Mouse (Mus musculus): ENCODE results near the gene Apobec1. TPM values are rescaled to one million over a fixed set of nuclear protein-coding genes. Genes with fewer than 3 reads are reported as not detected.

The Apobec1 gene
- polyA plus RNA-seq, 1 experiment from 2014 or later, result 2.0 TPM

DNA sequence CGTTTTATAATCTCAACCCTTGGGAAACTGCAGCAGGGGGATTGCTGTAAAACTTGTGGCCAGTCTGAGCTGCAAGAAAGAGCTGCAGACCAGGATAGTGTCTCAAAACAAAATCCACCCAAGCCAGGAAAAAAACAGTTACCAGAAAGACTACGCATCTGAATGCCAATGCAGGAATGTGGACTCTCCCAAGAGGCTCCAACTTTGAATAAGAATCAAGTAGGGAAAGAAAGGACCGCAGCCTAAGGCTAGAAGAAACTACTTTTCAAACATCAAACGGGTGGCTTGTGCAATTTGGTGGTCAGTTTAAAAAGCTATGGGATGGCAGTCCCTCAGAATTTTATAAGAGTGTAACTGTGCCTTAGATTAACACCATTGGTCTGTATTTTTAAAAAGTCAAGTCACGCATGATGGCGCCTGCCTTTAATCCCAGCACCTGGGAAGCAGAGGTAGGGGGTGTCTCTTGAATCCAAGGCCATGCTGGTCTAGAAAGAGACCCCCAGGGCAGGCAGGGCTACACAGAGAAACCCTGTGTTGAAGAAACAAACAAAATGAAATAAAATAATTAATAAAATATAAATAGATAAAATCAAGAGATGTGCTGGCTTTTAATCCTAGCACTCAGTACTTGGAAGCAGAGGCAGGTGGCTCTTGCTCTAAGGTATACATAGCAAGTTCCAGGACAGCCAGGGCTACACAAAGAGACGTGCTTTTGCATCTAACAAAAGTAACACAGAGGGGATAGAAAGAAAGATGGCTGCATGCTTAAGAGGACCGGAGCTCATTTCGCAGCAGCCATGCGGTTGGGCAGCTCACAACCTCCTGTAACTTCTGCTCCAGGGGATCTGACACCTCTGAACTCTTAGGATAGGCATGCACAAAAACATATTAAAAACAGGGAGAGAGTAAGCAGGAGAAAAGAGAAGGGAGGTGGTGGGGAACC lies 6.5 kb upstream of the Apobec1 start:
- no peak overlapping the region for H3K4me2 ChIP-seq
- no peak for ATAC-seq (ENCODE audit: low FRiP score)

DNA sequence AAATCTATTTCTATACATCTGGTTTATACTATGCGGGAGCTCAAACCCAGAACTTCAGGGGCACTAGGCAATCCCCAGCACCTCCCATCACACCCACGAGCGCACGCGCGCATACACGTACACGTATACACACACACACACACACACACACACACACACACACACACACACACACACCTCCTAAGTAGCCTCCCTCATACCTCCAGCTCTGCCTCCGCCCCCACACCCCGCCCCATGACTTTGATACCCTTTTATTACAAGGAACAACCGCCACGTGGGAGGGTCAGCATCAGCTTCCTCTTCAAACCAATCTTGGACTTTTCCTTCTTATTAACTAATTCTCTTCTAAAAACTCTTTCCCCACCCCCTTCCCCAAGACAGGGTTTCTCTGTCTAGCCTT lies 5.5 kb upstream of the Apobec1 start:
- H3K36me3 ChIP-seq (ENCODE audit: control insufficient read depth, insufficient read depth, low read length), result no peaks in the 10 kb centered on the region
- H3K27me3 ChIP-seq (ENCODE audit: control insufficient read depth, insufficient read depth, low read length), result no peaks in the 10 kb centered on the region
- 92% methylated on average over 12 of the region's 12 CpGs for WGBS
- DNase-seq (ENCODE audit: low spot score, missing footprints) (peak; percentile 53), ATAC-seq (ENCODE audit: low FRiP score) (no peak)
- no peak overlapping the region for H3K4me3 ChIP-seq (ENCODE audit: low read depth, low read length)
- no peak overlapping the region for H3K27ac ChIP-seq (ENCODE audit: low read depth, low read length)
- no peak overlapping the region for H3K4me2 ChIP-seq
- H3K4me1 ChIP-seq (ENCODE audit: control insufficient read depth, insufficient read depth, low read length), result 0 out of 2 replicates have a peak, but pooled peaks cover under 1% of the 10 kb centered on the region
- no peak overlapping the region for H3K9ac ChIP-seq (ENCODE audit: low read length)
- no peaks in the 10 kb centered on the region for H3K9me3 ChIP-seq (ENCODE audit: control insufficient read depth, low read length)

More for the DNA sequence above, 6.5 kb upstream of the Apobec1 start:
- Histone ChIP-seq H3K9me3 (ENCODE audit: control insufficient read depth, low read length) (no peaks in the 10 kb centered on the region), H3K9ac (ENCODE audit: low read length) (no peak overlapping the region), H3K36me3 (ENCODE audit: control insufficient read depth, insufficient read depth, low read length) (no peaks in the 10 kb centered on the region), H3K4me1 (ENCODE audit: control insufficient read depth, insufficient read depth, low read length) (no peaks in the 10 kb centered on the region), H3K27ac (ENCODE audit: low read depth, low read length) (no peak overlapping the region), H3K4me3 (ENCODE audit: low read depth, low read length) (no peak overlapping the region), H3K27me3 (ENCODE audit: control insufficient read depth, insufficient read depth, low read length) (no peaks in the 10 kb centered on the region)
- peak; percentile 59 for DNase-seq (ENCODE audit: low spot score, missing footprints)
- whole genome bisulfite sequencing, result 78% methylated on average over 10 of the region's 10 CpGs

DNA sequence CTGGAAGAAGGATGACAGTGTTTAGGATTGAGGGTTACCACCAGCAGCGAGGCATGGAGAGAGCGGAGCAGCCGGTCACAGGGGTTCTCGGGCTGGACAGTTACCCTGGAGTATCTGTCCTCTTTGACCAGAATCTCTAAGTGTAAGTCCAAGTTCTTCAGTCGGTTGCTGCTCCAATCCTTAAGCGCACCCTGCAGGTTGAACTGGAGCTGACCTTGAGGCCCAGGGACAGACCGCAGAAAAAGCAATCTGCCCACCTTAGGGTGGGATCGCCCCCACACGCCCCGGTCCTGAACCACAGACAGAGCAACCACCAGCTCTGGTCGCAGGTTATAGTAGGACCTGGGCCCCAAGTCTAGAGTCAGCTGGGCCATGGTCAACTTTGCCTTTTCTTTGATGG lies 4.4 kb upstream of the Apobec1 start:
- ATAC-seq (ENCODE audit: low FRiP score), result no peak

DNA sequence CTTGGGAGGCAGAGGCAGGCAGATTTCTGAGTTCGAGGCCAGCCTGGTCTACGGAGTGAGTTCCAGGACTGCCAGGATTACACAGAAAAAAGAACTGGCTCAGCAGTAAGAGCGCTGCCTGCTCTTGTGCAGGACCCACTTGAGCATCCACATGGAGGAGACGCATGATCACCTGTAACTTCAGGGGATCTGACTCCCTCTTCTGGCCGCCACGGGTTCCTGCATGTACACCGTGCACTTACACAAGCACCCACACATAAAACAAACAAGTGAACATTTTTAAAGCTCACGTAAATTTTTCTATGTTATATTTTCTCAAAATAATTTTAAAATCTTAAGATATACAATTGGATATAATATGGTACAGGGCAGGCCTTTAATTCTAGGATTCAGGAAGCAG lies 3.2 kb upstream of the Apobec1 start:
- H3K4me1 ChIP-seq (ENCODE audit: control insufficient read depth, insufficient read depth, low read length), result 0 out of 2 replicates have a peak, but pooled peaks cover 2% of the 10 kb centered on the region

More for the DNA sequence above, 4.4 kb upstream of the Apobec1 start:
- WGBS, result 96% methylated on average over 11 of the region's 11 CpGs
- Histone ChIP-seq H3K27ac (ENCODE audit: low read depth, low read length) (no peak overlapping the region), H3K36me3 (ENCODE audit: control insufficient read depth, insufficient read depth, low read length) (no peaks in the 10 kb centered on the region), H3K9ac (ENCODE audit: low read length) (no peak overlapping the region), H3K9me3 (ENCODE audit: control insufficient read depth, low read length) (no peaks in the 10 kb centered on the region), H3K4me2 (no peak overlapping the region), H3K4me1 (ENCODE audit: control insufficient read depth, insufficient read depth, low read length) (0 out of 2 replicates have a peak, but pooled peaks cover 2% of the 10 kb centered on the region), H3K27me3 (ENCODE audit: control insufficient read depth, insufficient read depth, low read length) (no peaks in the 10 kb centered on the region), H3K4me3 (ENCODE audit: low read depth, low read length) (no peak overlapping the region)
- DNase-seq (ENCODE audit: low spot score, missing footprints), result peak; percentile 12

DNA sequence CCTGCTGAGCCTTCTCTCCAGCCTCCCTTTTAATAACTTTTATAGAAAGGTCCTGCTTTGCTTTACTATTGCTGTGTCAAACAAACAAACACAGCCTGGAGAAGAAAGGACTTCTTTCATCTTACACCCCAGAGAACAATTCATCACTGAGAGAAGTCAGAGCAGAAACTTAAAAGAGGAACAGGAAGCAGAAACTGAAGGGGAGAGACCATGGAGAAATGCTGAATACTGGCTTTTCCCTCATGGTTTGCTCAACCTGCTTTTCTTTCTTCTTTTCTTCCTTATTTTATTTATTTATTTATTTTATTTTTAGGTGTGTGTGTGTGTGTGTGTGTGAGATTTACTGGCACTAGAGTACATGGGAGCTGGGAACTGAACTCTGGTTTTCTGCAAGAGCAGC lies 2.0 kb upstream of the Apobec1 start:
- Histone ChIP-seq H3K9me3 (ENCODE audit: control insufficient read depth, low read length) (no peaks in the 10 kb centered on the region), H3K27me3 (ENCODE audit: control insufficient read depth, insufficient read depth, low read length) (no peaks in the 10 kb centered on the region), H3K27ac (ENCODE audit: low read depth, low read length) (no peak overlapping the region), H3K9ac (ENCODE audit: low read length) (no peak overlapping the region), H3K4me2 (no peak overlapping the region), H3K4me1 (ENCODE audit: control insufficient read depth, insufficient read depth, low read length) (0 out of 2 replicates have a peak, but pooled peaks cover 2% of the 10 kb centered on the region), H3K4me3 (ENCODE audit: low read depth, low read length) (no peak overlapping the region), H3K36me3 (ENCODE audit: control insufficient read depth, insufficient read depth, low read length) (no peaks in the 10 kb centered on the region)
- no peak for DNase-seq (ENCODE audit: low spot score, missing footprints)
- ATAC-seq (ENCODE audit: low FRiP score), result no peak

More for the DNA sequence above, 3.2 kb upstream of the Apobec1 start:
- 89% methylated on average over 8 of the region's 8 CpGs for WGBS
- Histone ChIP-seq H3K4me2 (no peak overlapping the region), H3K27ac (ENCODE audit: low read depth, low read length) (no peak overlapping the region), H3K4me3 (ENCODE audit: low read depth, low read length) (no peak overlapping the region), H3K27me3 (ENCODE audit: control insufficient read depth, insufficient read depth, low read length) (no peaks in the 10 kb centered on the region), H3K36me3 (ENCODE audit: control insufficient read depth, insufficient read depth, low read length) (no peaks in the 10 kb centered on the region), H3K9ac (ENCODE audit: low read length) (no peak overlapping the region), H3K9me3 (ENCODE audit: control insufficient read depth, low read length) (no peaks in the 10 kb centered on the region)
- ATAC-seq (ENCODE audit: low FRiP score) (no peak), DNase-seq (ENCODE audit: low spot score, missing footprints) (no peak)

DNA sequence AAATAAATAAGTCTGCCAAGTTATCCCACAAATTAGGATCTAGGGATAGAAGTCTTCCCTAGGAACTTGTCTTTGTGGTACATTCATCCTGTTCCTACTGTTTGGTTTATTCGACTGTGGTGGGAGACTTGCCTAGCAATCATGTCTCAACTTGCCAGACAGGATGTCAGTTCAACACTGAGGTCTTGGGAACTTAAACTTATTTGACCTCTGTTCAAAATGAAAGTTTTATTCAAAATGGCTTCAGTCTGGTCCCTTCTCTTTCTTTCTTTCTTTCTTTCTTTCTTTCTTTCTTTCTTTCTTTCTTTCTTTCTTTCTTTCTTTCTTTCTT lies 713 bp upstream of the Apobec1 start:
- H3K9ac ChIP-seq (ENCODE audit: low read length), result no peak overlapping the region
- no peaks in the 10 kb centered on the region for H3K36me3 ChIP-seq (ENCODE audit: control insufficient read depth, insufficient read depth, low read length)
- H3K4me3 ChIP-seq (ENCODE audit: low read depth, low read length), result no peak overlapping the region
- 60% methylated on average over 1 of the region's 1 CpGs for WGBS
- no peaks in the 10 kb centered on the region for H3K9me3 ChIP-seq (ENCODE audit: control insufficient read depth, low read length)
- ATAC-seq (ENCODE audit: low FRiP score) (no peak), DNase-seq (ENCODE audit: low spot score, missing footprints) (no peak)
- peak overlapping the region; percentile 51; the same call in 1 of the 2 replicates for H3K4me2 ChIP-seq
- H3K27ac ChIP-seq (ENCODE audit: low read depth, low read length), result no peak overlapping the region
- H3K4me1 ChIP-seq (ENCODE audit: control insufficient read depth, insufficient read depth, low read length), result 0 out of 2 replicates have a peak, but pooled peaks cover 2% of the 10 kb centered on the region
- no peaks in the 10 kb centered on the region for H3K27me3 ChIP-seq (ENCODE audit: control insufficient read depth, insufficient read depth, low read length)

DNA sequence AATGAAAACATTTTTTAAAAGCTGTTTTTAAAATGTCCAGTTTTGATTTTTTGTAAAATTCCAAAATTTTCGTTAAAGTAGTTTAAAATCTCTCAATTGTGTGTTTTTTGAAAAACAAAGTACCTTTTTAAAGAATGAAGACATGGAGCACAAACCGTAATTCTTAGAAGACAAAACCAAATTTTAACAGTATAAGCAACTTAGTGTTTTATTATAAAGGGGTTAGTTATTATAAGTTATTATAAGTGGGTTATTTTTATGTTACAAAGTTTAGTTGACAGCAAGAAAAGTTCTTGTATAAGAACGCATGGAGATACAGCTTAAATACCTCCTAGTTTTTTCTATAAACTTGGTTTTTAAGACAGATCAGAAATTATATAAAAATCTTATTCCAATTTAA lies 629 bp downstream of the Apobec1 start:
- DNase-seq (ENCODE audit: low spot score, missing footprints) (no peak), ATAC-seq (ENCODE audit: low FRiP score) (no peak)
- no peak overlapping the region for H3K4me3 ChIP-seq (ENCODE audit: low read depth, low read length)
- H3K27me3 ChIP-seq (ENCODE audit: control insufficient read depth, insufficient read depth, low read length), result no peaks in the 10 kb centered on the region
- H3K4me2 ChIP-seq, result peak overlapping the region; percentile 51; the same call in 1 of the 2 replicates
- no peak overlapping the region for H3K9ac ChIP-seq (ENCODE audit: low read length)
- no peaks in the 10 kb centered on the region for H3K9me3 ChIP-seq (ENCODE audit: control insufficient read depth, low read length)
- WGBS, result 86% methylated on average over 3 of the region's 3 CpGs
- H3K4me1 ChIP-seq (ENCODE audit: control insufficient read depth, insufficient read depth, low read length), result 0 out of 2 replicates have a peak, but pooled peaks cover 2% of the 10 kb centered on the region
- no peak overlapping the region for H3K27ac ChIP-seq (ENCODE audit: low read depth, low read length)
- H3K36me3 ChIP-seq (ENCODE audit: control insufficient read depth, insufficient read depth, low read length), result no peaks in the 10 kb centered on the region

DNA sequence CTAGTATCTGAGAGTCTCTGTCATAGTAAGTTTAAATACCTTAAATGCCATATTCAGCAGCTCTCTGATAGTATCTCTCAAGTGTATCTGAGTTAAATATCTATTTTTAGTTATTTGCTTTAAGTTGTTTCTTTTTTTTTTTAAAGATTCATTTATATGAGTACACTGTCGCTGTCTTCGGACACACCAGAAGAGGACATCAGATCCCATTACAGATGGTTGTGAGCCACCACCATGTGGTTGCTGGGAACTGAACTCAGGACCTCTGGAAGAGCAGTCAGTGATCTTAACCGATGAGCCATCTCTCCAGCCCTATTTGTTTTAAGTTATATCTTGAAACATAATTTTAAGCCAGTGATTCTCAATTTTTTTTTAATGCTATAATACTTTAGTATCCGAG lies 1.2 kb downstream of the Apobec1 start:
- DNase-seq (ENCODE audit: low spot score, missing footprints) (no peak), ATAC-seq (ENCODE audit: low FRiP score) (no peak)
- no peak overlapping the region for H3K27ac ChIP-seq (ENCODE audit: low read depth, low read length)
- no peak overlapping the region for H3K4me3 ChIP-seq (ENCODE audit: low read depth, low read length)
- no peak overlapping the region for H3K4me2 ChIP-seq
- no peaks in the 10 kb centered on the region for H3K36me3 ChIP-seq (ENCODE audit: control insufficient read depth, insufficient read depth, low read length)
- H3K4me1 ChIP-seq (ENCODE audit: control insufficient read depth, insufficient read depth, low read length), result 0 out of 2 replicates have a peak, but pooled peaks cover 2% of the 10 kb centered on the region
- 92% methylated on average over 4 of the region's 4 CpGs for WGBS
- no peak overlapping the region for H3K9ac ChIP-seq (ENCODE audit: low read length)
- H3K9me3 ChIP-seq (ENCODE audit: control insufficient read depth, low read length), result no peaks in the 10 kb centered on the region
- no peaks in the 10 kb centered on the region for H3K27me3 ChIP-seq (ENCODE audit: control insufficient read depth, insufficient read depth, low read length)

DNA sequence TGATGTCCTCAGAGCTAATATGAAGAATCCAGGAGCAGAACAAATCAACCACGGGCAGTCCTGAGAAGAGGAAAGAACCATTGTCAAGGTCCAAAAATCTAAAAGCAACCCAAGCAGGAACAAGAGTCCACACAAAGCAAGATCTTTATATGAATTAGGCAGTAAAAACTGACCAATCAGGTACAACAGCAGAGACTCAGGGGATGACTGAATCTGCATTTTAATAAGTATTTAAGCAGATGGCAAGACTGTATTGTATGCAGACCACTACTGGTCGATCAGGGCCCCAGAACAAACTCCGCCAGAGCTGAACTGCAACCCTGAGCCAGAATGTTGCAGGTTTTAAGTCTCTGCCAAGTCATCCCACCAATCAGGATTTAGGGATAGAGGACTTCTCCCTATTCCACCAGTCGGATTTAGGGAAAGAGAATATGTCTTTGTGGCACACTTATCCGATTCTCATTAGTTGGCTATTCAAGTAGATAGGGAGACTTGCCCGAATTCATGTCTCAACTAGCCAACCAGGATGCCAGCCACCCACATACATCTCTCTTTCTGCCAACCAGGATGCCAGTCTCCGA lies 2.1 kb downstream of the Apobec1 start:
- H3K4me2 ChIP-seq, result no peak overlapping the region
- H3K27me3 ChIP-seq (ENCODE audit: control insufficient read depth, insufficient read depth, low read length), result no peaks in the 10 kb centered on the region
- H3K9ac ChIP-seq (ENCODE audit: low read length), result no peak overlapping the region
- 87% methylated on average over 7 of the region's 7 CpGs for WGBS
- no peak overlapping the region for H3K27ac ChIP-seq (ENCODE audit: low read depth, low read length)
- H3K4me1 ChIP-seq (ENCODE audit: control insufficient read depth, insufficient read depth, low read length), result 0 out of 2 replicates have a peak, but pooled peaks cover 2% of the 10 kb centered on the region
- no peaks in the 10 kb centered on the region for H3K36me3 ChIP-seq (ENCODE audit: control insufficient read depth, insufficient read depth, low read length)
- ATAC-seq (ENCODE audit: low FRiP score) (no peak), DNase-seq (ENCODE audit: low spot score, missing footprints) (no peak)
- H3K4me3 ChIP-seq (ENCODE audit: low read depth, low read length), result no peak overlapping the region
- no peaks in the 10 kb centered on the region for H3K9me3 ChIP-seq (ENCODE audit: control insufficient read depth, low read length)

Measured in midbrain, embryonic 11.5 days (tissue).